Mouse (Mus musculus): ENCODE data around the gene Rtn1. TPM values are rescaled to one million over a fixed set of nuclear protein-coding genes. Genes with fewer than 3 reads are reported as not detected.

Rtn1 gene
- polyA plus RNA-seq, 1 experiment, result not detected

DNA sequence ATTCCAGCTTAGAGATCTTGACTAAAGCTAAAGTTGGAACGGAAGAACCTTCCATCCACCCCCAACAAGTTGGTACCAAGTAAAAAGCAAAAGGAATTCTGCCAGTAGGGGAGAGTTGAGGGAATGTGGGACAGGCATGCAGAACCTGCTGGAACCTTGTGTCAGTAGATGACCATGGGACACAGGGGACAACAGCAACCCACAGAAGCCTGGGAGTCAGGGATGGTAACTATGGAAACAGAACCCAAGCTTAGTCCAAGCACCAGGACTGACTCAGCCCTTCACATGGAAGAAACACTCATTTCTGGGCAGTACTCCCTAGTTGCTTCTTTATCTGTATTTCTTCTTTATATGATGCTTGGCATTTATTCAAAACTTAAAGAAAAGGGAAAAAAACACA lies 54.6 kb downstream of the Rtn1 start:
- H3K4me2 ChIP-seq (ENCODE audit: low read depth), result no peak overlapping the region
- H3K4me3 ChIP-seq, result no peak overlapping the region
- H3K79me2 ChIP-seq (ENCODE audit: control insufficient read depth, insufficient read depth), result no peaks in the 10 kb centered on the region
- TF ChIP-seq USF1 (IDR thresholded peaks at IDR 0.05; ENCODE audit: low read depth) (no peak), MYOG (IDR thresholded peaks at IDR 0.05; ENCODE audit: control insufficient read depth in 1 of 3, insufficient read depth in 1 of 3, insufficient read length in 2 of 3, low read depth in 2 of 3) (no peak), SRF (IDR thresholded peaks at IDR 0.05; ENCODE audit: control insufficient read depth, insufficient read length, low read depth) (no peak), POLR2AphosphoS2 (IDR thresholded peaks at IDR 0.05; ENCODE audit: insufficient read length, low read depth) (no peak), MAX (IDR thresholded peaks at IDR 0.05; ENCODE audit: low read depth) (no peak), E2F4 (IDR thresholded peaks at IDR 0.05; ENCODE audit: insufficient read depth) (no peak), MYOD1 (IDR thresholded peaks at IDR 0.05; ENCODE audit: control insufficient read depth in 1 of 3, insufficient read length in 2 of 3, low read depth in 2 of 3) (no peak), REST (IDR thresholded peaks at IDR 0.05; ENCODE audit: insufficient read depth, insufficient read length) (no peak), TCF3 (IDR thresholded peaks at IDR 0.05; ENCODE audit: insufficient read length, low read depth) (no peak), POLR2A (IDR thresholded peaks at IDR 0.05; ENCODE audit: insufficient read length, low read depth) (no peak), CEBPB (IDR thresholded peaks at IDR 0.05; ENCODE audit: insufficient read depth, poor library complexity, severe bottlenecking) (no peak), TCF12 (IDR thresholded peaks at IDR 0.05; ENCODE audit: insufficient read depth, poor library complexity, severe bottlenecking) (no peak)
- H3K36me3 ChIP-seq (ENCODE audit: control insufficient read depth, insufficient read depth), result no peaks in the 10 kb centered on the region
- H3ac ChIP-seq (ENCODE audit: control insufficient read depth, insufficient read length), result no peak overlapping the region
- H3K27me3 ChIP-seq (ENCODE audit: control insufficient read depth, insufficient read depth, insufficient read length), result peaks cover 18% of the 10 kb centered on the region

DNA sequence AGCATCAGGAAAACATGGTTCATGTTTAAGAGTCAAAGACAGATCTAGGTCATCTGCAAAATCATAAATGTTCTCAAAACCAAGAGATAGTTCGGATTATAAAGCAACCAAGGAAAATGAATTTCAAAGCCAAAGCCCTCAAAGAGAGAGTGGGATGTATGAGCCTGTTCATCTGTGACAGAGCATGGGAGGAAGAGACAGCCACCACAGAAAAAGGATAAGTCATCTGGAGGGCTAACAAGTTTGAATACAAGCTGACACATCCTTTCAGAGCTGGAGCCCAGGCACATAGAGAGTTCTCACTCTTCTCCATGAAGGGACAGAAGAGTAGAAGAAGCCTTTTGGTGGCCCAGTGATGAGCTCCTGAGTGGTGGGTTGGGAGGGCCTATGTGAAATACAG lies 55.3 kb downstream of the Rtn1 start:
- H3K4me2 ChIP-seq (ENCODE audit: low read depth), result no peak overlapping the region
- no peak overlapping the region for H3ac ChIP-seq (ENCODE audit: control insufficient read depth, insufficient read length)
- H3K27me3 ChIP-seq (ENCODE audit: control insufficient read depth, insufficient read depth, insufficient read length), result peaks cover 18% of the 10 kb centered on the region
- no peak for TF ChIP-seq TCF3 (IDR thresholded peaks at IDR 0.05; ENCODE audit: insufficient read length, low read depth)
- TF ChIP-seq USF1 (IDR thresholded peaks at IDR 0.05; ENCODE audit: low read depth), result no peak
- no peak for TF ChIP-seq E2F4 (IDR thresholded peaks at IDR 0.05; ENCODE audit: insufficient read depth)
- no peak for TF ChIP-seq POLR2AphosphoS2 (IDR thresholded peaks at IDR 0.05; ENCODE audit: insufficient read length, low read depth)
- TF ChIP-seq CEBPB (IDR thresholded peaks at IDR 0.05; ENCODE audit: insufficient read depth, poor library complexity, severe bottlenecking), result no peak
- no peak for TF ChIP-seq MYOD1 (IDR thresholded peaks at IDR 0.05; ENCODE audit: control insufficient read depth in 1 of 3, insufficient read length in 2 of 3, low read depth in 2 of 3)
- no peak for TF ChIP-seq TCF12 (IDR thresholded peaks at IDR 0.05; ENCODE audit: insufficient read depth, poor library complexity, severe bottlenecking)
- no peak for TF ChIP-seq REST (IDR thresholded peaks at IDR 0.05; ENCODE audit: insufficient read depth, insufficient read length)
- no peak for TF ChIP-seq SRF (IDR thresholded peaks at IDR 0.05; ENCODE audit: control insufficient read depth, insufficient read length, low read depth)
- TF ChIP-seq MAX (IDR thresholded peaks at IDR 0.05; ENCODE audit: low read depth), result no peak
- no peak for TF ChIP-seq POLR2A (IDR thresholded peaks at IDR 0.05; ENCODE audit: insufficient read length, low read depth)
- no peak for TF ChIP-seq MYOG (IDR thresholded peaks at IDR 0.05; ENCODE audit: control insufficient read depth in 1 of 3, insufficient read depth in 1 of 3, insufficient read length in 2 of 3, low read depth in 2 of 3)
- H3K36me3 ChIP-seq (ENCODE audit: control insufficient read depth, insufficient read depth), result no peaks in the 10 kb centered on the region
- H3K79me2 ChIP-seq (ENCODE audit: control insufficient read depth, insufficient read depth), result no peaks in the 10 kb centered on the region
- no peak overlapping the region for H3K4me3 ChIP-seq

DNA sequence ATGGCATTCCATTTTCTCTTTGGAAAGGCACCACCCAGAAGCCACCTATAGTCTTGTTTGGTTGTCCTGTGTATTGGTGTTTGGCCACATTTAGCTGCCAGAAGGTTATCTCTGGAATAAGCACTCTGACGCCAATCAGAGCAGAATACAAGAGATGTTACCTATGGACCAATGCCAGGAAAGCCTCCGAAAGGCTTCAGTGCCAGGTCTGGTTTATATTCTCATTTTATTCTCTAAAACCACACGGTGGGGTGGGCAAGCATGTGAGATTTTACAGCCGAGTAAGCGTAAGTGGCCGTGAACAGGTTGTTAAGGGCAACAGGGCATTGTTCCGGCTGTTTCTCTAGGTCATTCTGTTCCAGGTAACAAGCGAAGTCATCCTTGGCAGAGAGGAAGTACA lies 60.3 kb downstream of the Rtn1 start:
- no peak overlapping the region for H3K4me2 ChIP-seq (ENCODE audit: low read depth)
- H3K4me3 ChIP-seq, result no peak overlapping the region
- no peaks in the 10 kb centered on the region for H3K36me3 ChIP-seq (ENCODE audit: control insufficient read depth, insufficient read depth)
- H3K79me2 ChIP-seq (ENCODE audit: control insufficient read depth, insufficient read depth), result no peaks in the 10 kb centered on the region
- H3ac ChIP-seq (ENCODE audit: control insufficient read depth, insufficient read length), result no peak overlapping the region
- H3K27me3 ChIP-seq (ENCODE audit: control insufficient read depth, insufficient read depth, insufficient read length), result no peaks in the 10 kb centered on the region
- TF ChIP-seq TCF3 (IDR thresholded peaks at IDR 0.05; ENCODE audit: insufficient read length, low read depth) (no peak), E2F4 (IDR thresholded peaks at IDR 0.05; ENCODE audit: insufficient read depth) (no peak), CEBPB (IDR thresholded peaks at IDR 0.05; ENCODE audit: insufficient read depth, poor library complexity, severe bottlenecking) (no peak), REST (IDR thresholded peaks at IDR 0.05; ENCODE audit: insufficient read depth, insufficient read length) (no peak), POLR2A (IDR thresholded peaks at IDR 0.05; ENCODE audit: insufficient read length, low read depth) (no peak), POLR2AphosphoS2 (IDR thresholded peaks at IDR 0.05; ENCODE audit: insufficient read length, low read depth) (no peak), USF1 (IDR thresholded peaks at IDR 0.05; ENCODE audit: low read depth) (no peak), MYOD1 (IDR thresholded peaks at IDR 0.05; ENCODE audit: control insufficient read depth in 1 of 3, insufficient read length in 2 of 3, low read depth in 2 of 3) (no peak), SRF (IDR thresholded peaks at IDR 0.05; ENCODE audit: control insufficient read depth, insufficient read length, low read depth) (no peak), TCF12 (IDR thresholded peaks at IDR 0.05; ENCODE audit: insufficient read depth, poor library complexity, severe bottlenecking) (no peak)

DNA sequence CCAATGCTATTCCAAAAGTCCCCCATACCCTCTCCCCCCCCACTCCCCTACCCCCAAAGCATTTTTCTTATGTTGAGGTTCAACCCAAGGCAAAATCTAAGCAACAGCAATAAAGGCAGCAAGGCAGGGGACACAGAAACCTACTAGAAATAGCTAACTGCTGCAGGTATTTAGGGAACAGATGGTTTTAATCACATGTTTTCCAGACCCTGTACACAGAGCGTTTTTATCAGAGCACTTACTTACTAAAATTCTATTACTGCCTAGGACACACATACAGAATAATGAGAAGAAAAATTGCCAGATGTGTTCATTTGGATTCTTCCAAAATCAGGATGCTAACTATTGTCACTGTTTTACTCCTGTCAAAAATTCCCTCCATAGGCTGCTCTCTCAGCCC lies 61.7 kb downstream of the Rtn1 start:
- Histone ChIP-seq H3K4me3 (no peak overlapping the region), H3K79me2 (ENCODE audit: control insufficient read depth, insufficient read depth) (no peaks in the 10 kb centered on the region), H3ac (ENCODE audit: control insufficient read depth, insufficient read length) (no peak overlapping the region), H3K27me3 (ENCODE audit: control insufficient read depth, insufficient read depth, insufficient read length) (no peaks in the 10 kb centered on the region), H3K36me3 (ENCODE audit: control insufficient read depth, insufficient read depth) (no peaks in the 10 kb centered on the region), H3K4me2 (ENCODE audit: low read depth) (no peak overlapping the region)
- no peak for TF ChIP-seq MYOG (IDR thresholded peaks at IDR 0.05; ENCODE audit: control insufficient read depth in 1 of 3, insufficient read depth in 1 of 3, insufficient read length in 2 of 3, low read depth in 2 of 3)
- no peak for TF ChIP-seq POLR2A (IDR thresholded peaks at IDR 0.05; ENCODE audit: insufficient read length, low read depth)
- TF ChIP-seq REST (IDR thresholded peaks at IDR 0.05; ENCODE audit: insufficient read depth, insufficient read length), result no peak
- TF ChIP-seq USF1 (IDR thresholded peaks at IDR 0.05; ENCODE audit: low read depth), result no peak
- no peak for TF ChIP-seq E2F4 (IDR thresholded peaks at IDR 0.05; ENCODE audit: insufficient read depth)
- no peak for TF ChIP-seq TCF12 (IDR thresholded peaks at IDR 0.05; ENCODE audit: insufficient read depth, poor library complexity, severe bottlenecking)
- TF ChIP-seq MAX (IDR thresholded peaks at IDR 0.05; ENCODE audit: low read depth), result no peak
- TF ChIP-seq MYOD1 (IDR thresholded peaks at IDR 0.05; ENCODE audit: control insufficient read depth in 1 of 3, insufficient read length in 2 of 3, low read depth in 2 of 3), result no peak
- no peak for TF ChIP-seq POLR2AphosphoS2 (IDR thresholded peaks at IDR 0.05; ENCODE audit: insufficient read length, low read depth)
- TF ChIP-seq TCF3 (IDR thresholded peaks at IDR 0.05; ENCODE audit: insufficient read length, low read depth), result no peak
- TF ChIP-seq SRF (IDR thresholded peaks at IDR 0.05; ENCODE audit: control insufficient read depth, insufficient read length, low read depth), result no peak

Measured in myocyte (in vitro differentiated cells).